Mouse (Mus musculus) lung, embryonic 14.5 days (tissue): Measurements from ENCODE around the gene Hlx. TPM values are rescaled to one million over a fixed set of nuclear protein-coding genes. Genes with fewer than 3 reads are reported as not detected.
A peak's percentile ranks its signal among the peaks of the same experiment; 100 is the strongest.

Experiments used
- ATAC-seq: fragments of 200-750 bp; cut with Nextera tagmentation; 2 replicates; pipeline ENCODE4 v1.8.0; 2017; ENCODE audit warnings: mild to moderate bottlenecking, moderate TSS enrichment, moderate library complexity; ENCODE audit not compliant: insufficient read depth
- DNase-seq: peaks from one replicate; pipeline ENCODE4 v3.0.0-alpha.2; 2015
- H3K27ac ChIP-seq: fragments of 300-500 bp; sonication (generic); 2 replicates; pipeline ENCODE4 v1.5.1; 2014; ENCODE audit warnings: low read depth, mild to moderate bottlenecking, moderate library complexity
- H3K27me3 ChIP-seq: fragments of 300-500 bp; sonication (generic); 2 replicates; pipeline ENCODE4 v1.6.1; 2014; ENCODE audit warnings: low read length, control low read depth; ENCODE audit not compliant: insufficient read depth
- H3K36me3 ChIP-seq: fragments of 300-500 bp; sonication (generic); 2 replicates; pipeline ENCODE4 v1.6.1; 2014; ENCODE audit warnings: control low read depth; ENCODE audit not compliant: insufficient read depth
- H3K4me1 ChIP-seq: fragments of 300-500 bp; sonication (generic); 2 replicates; pipeline ENCODE4 v1.6.1; 2014; ENCODE audit warnings: antibody characterized with exemption, control low read depth; ENCODE audit not compliant: insufficient read depth
- H3K4me2 ChIP-seq: fragments of 300-500 bp; sonication (generic); 2 replicates; pipeline ENCODE4 v1.6.1; 2014; ENCODE audit warnings: mild to moderate bottlenecking
- H3K4me3 ChIP-seq: fragments of 300-500 bp; sonication (generic); 2 replicates; pipeline ENCODE4 v1.5.1; 2014; ENCODE audit warnings: low read depth, low read length
- H3K9ac ChIP-seq: fragments of 300-500 bp; sonication (generic); 2 replicates; pipeline ENCODE4 v1.6.1; 2014
- H3K9me3 ChIP-seq: fragments of 300-500 bp; sonication (generic); 2 replicates; pipeline ENCODE4 v1.6.1; 2016; ENCODE audit warnings: low read depth, low read length, control low read depth
- CTCF ChIP-seq: IDR thresholded peaks from 2 replicates; pipeline ENCODE4 v1.5.1; 2016; ENCODE audit warnings: antibody characterized with exemption, low read depth
- WGBS: fragments of 180-500 bp; shearing (Covaris S2); extraction: QIAGEN DNeasy Blood & Tissue Kit; methylation state at CpG from one replicate; pipeline ENCODE4 v1.1.7; 2014; 5-methylcytosine and 5-hydroxymethylcytosine counted together
- polyA plus RNA-seq: library from polyadenylated mRNA; unstranded; fragments of >200 nt; fragmentation: Nextera tagmentation; extraction: Ambion mirVana; gene quantifications from 2 replicates; pipeline ENCODE4 v1.2.1, GENCODE M21; 2014

The Hlx gene
- polyA plus RNA-seq, 1 experiment from 2014 or later: 28.2 TPM

GRCm38 (mm10) chr1:184728561-184729115 lies 3.8 kb downstream of the Hlx start:
- H3K9ac ChIP-seq: no peak overlapping the region
- WGBS: 21% methylated on average over 6 of the region's 6 CpGs
- peaks cover 22% of the 10 kb centered on the region for H3K36me3 ChIP-seq
- no peak overlapping the region for H3K27ac ChIP-seq
- H3K4me1 ChIP-seq: peaks cover 5% of the 10 kb centered on the region; the same call in 1 of the 2 replicates
- TF ChIP-seq CTCF: no peak
- H3K27me3 ChIP-seq: peaks cover 79% of the 10 kb centered on the region
- peak overlapping the region; percentile 79 for H3K4me2 ChIP-seq
- H3K9me3 ChIP-seq: no peaks in the 10 kb centered on the region
- ATAC-seq (no peak), DNase-seq (peak; percentile 59)
- peak overlapping the region; percentile 76 for H3K4me3 ChIP-seq

- no peak for ATAC-seq
- H3K4me1 ChIP-seq: peaks cover 5% of the 10 kb centered on the region; the same call in 1 of the 2 replicates
- H3K27ac ChIP-seq: no peak overlapping the region
- H3K27me3 ChIP-seq: peaks cover 79% of the 10 kb centered on the region
- H3K4me2 ChIP-seq: peak overlapping the region; percentile 79
- H3K4me3 ChIP-seq: peak overlapping the region; percentile 76
- H3K36me3 ChIP-seq: peaks cover 22% of the 10 kb centered on the region
- DNase-seq: peak; percentile 43
- no peak for TF ChIP-seq CTCF
- WGBS: 27% methylated on average over 48 of the region's 49 CpGs
- H3K9ac ChIP-seq: peak overlapping the region; percentile 26
- H3K9me3 ChIP-seq: no peaks in the 10 kb centered on the region
Observed at GRCm38 (mm10) chr1:184727401-184728265, 4.8 kb downstream of the Hlx start.

GRCm38 (mm10) chr1:184726576-184727300 lies 5.7 kb downstream of the Hlx start:
- Histone ChIP-seq H3K4me3 (peak overlapping the region; percentile 76; the same call in 1 of the 2 replicates), H3K9me3 (no peaks in the 10 kb centered on the region), H3K36me3 (peaks cover 22% of the 10 kb centered on the region), H3K27me3 (peaks cover 85% of the 10 kb centered on the region), H3K9ac (no peak overlapping the region), H3K4me2 (peak overlapping the region; percentile 79), H3K4me1 (peaks cover 5% of the 10 kb centered on the region; the same call in 1 of the 2 replicates), H3K27ac (no peak overlapping the region)
- WGBS: 48% methylated on average over 16 of the region's 16 CpGs
- ATAC-seq: no peak
- TF ChIP-seq CTCF: no peak
- no peak for DNase-seq

GRCm38 (mm10) chr1:184725318-184725790 lies 7.1 kb downstream of the Hlx start:
- no peak for ATAC-seq
- H3K9ac ChIP-seq: no peak overlapping the region
- peaks cover 5% of the 10 kb centered on the region; the same call in 1 of the 2 replicates for H3K4me1 ChIP-seq
- WGBS: 37% methylated on average over 11 of the region's 11 CpGs
- TF ChIP-seq CTCF: no peak
- H3K9me3 ChIP-seq: no peaks in the 10 kb centered on the region
- no peak overlapping the region for H3K4me3 ChIP-seq
- peaks cover 22% of the 10 kb centered on the region for H3K36me3 ChIP-seq
- H3K27me3 ChIP-seq: peaks cover 95% of the 10 kb centered on the region
- H3K4me2 ChIP-seq: no peak overlapping the region
- H3K27ac ChIP-seq: no peak overlapping the region
- DNase-seq: no peak

- ATAC-seq (no peak), DNase-seq (no peak)
- no peak overlapping the region for H3K27ac ChIP-seq
- peaks cover 95% of the 10 kb centered on the region for H3K27me3 ChIP-seq
- no peak overlapping the region for H3K4me3 ChIP-seq
- no peak overlapping the region for H3K4me2 ChIP-seq
- peaks cover 5% of the 10 kb centered on the region; the same call in 1 of the 2 replicates for H3K4me1 ChIP-seq
- WGBS: 26% methylated on average over 23 of the region's 23 CpGs
- peaks cover 20% of the 10 kb centered on the region for H3K36me3 ChIP-seq
- TF ChIP-seq CTCF: no peak
- H3K9ac ChIP-seq: no peak overlapping the region; the same call in 1 of the 2 replicates
- H3K9me3 ChIP-seq: no peaks in the 10 kb centered on the region
Observed at GRCm38 (mm10) chr1:184724551-184725317, 7.7 kb downstream of the Hlx start.

GRCm38 (mm10) chr1:184723899-184724298 lies 8.5 kb downstream of the Hlx start:
- Histone ChIP-seq H3K4me2 (no peak overlapping the region), H3K27ac (no peak overlapping the region)
- ATAC-seq: no peak

More at GRCm38 (mm10) chr1:184723899-184724298, 8.5 kb downstream of the Hlx start:
- 57% methylated on average over 3 of the region's 3 CpGs for WGBS
- no peak for DNase-seq
- no peaks in the 10 kb centered on the region for H3K9me3 ChIP-seq
- TF ChIP-seq CTCF: no peak
- H3K36me3 ChIP-seq: peaks cover 16% of the 10 kb centered on the region
- H3K4me1 ChIP-seq: peaks cover 5% of the 10 kb centered on the region; the same call in 1 of the 2 replicates
- no peak overlapping the region for H3K4me3 ChIP-seq
- no peak overlapping the region for H3K9ac ChIP-seq
- peaks cover 95% of the 10 kb centered on the region for H3K27me3 ChIP-seq
